Mouse (Mus musculus): ENCODE measurements around the gene Klhl25.

Klhl25 gene

DNA sequence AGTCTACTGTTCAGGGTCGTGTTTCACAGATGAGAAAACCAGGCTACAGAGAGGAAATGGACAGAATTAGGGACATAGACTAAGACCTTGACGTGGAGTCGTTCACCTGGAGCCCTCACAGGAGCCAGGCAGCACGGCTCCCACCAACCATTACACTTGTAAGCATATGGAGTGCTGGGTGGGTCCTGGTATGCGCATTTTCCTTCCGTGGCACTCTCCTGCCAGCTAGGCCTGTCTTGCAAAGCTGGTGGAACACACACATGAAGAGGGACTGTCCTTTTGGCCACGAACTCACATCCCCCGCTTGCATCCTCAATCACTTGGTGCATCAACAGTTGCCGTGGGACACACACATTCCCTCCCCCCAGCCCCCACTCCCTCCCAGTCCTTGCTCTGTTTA is 22.4 kb downstream of the Klhl25 start:
- in situ Hi-C loops (cut with MboI; ENCODE audit: low sequenced_read_pairs) = loop anchor here (25.0 kb wide), 1 partner anchor 733 kb away; no protein-coding TSS in a partner anchor

DNA sequence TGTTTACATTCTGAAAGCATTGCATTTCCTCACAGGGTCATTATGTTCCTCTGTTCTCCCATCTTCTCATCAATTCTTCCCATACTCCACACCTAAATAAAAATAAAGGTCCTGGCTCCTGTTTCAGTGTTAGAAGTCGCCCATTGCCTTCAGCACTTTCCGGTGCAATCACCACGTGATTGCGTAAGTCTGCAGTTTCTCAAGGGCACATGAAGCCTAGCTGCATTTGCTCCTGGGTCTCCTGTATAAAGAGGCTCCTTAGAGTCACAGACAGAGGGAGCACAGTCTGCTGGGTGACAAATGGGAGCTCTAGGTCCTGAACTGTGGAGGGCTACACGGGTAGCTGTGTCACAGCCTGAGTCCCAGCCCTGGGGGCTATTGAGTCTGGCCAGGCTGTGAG is 24.1 kb downstream of the Klhl25 start:
- in situ Hi-C loops (cut with MboI; ENCODE audit: low sequenced_read_pairs) = loop anchor here (25.0 kb wide), 1 partner anchor 735 kb away; no protein-coding TSS in a partner anchor

DNA sequence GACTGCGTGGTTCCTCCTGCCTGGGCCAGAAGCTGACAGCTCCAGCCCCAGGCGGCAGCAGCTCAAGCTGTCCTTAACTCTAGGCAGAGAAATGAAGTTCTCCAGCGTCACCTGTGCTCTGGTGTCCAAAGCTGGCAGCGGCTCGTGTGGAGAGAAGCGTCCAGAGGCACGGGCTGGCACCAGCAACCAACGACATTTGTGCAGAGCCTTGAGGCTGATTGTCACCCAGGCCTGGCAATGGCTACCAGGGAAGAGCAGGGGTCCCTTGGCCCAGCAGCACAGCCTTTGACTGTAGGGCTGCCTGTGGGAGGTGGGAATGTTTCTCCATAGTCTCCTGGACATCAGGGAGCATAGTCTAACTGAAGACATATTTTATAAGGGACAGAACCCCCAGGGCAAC is 24.6 kb downstream of the Klhl25 start:
- in situ Hi-C loops (cut with MboI; ENCODE audit: low sequenced_read_pairs) = loop anchor here (25.0 kb wide), 1 partner anchor 735 kb away; no protein-coding TSS in a partner anchor

DNA sequence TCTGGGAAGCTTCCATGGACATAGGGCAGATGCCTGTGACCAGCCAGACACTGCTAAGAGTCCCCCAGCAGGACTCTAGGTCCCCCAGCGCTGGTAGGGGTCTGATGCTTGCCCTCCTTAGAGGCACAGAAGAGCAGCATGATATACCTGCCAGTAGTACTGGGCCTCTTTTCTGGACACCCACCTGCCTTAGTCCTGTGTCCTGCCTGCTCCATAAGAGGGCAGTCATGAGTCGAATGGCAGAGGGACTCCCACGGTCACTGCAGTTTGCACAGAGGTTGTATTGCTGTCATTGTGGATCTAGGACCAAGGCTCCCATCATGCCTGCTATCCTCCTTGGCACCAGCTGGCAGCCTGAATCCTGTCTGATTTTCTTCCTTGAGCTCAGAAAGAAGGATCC is 25.1 kb downstream of the Klhl25 start:
- in situ Hi-C loops (cut with MboI; ENCODE audit: low sequenced_read_pairs) = loop anchor here (25.0 kb wide), 1 partner anchor 736 kb away; no protein-coding TSS in a partner anchor

DNA sequence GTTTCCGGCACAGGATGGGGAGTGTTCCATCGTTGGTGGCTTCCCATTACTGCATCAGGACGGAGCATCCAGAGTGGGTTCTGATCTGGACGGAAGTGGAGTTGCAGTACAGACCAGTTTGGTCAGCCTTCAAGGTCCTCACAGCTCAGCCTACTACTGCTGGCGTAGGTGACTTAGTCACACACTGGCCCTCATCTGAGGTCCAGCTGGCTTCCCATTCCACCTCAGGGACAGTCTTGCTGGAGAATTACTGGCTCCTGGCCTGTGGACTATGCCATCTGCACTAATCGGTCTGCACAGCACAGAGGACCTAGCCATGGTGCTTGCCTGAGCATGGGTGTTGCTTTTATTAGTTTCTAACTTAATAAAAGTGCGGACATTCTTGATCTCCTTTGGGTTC is 25.6 kb downstream of the Klhl25 start:
- in situ Hi-C loops (cut with MboI; ENCODE audit: low sequenced_read_pairs) = loop anchor here (25.0 kb wide), 1 partner anchor 736 kb away; no protein-coding TSS in a partner anchor

DNA sequence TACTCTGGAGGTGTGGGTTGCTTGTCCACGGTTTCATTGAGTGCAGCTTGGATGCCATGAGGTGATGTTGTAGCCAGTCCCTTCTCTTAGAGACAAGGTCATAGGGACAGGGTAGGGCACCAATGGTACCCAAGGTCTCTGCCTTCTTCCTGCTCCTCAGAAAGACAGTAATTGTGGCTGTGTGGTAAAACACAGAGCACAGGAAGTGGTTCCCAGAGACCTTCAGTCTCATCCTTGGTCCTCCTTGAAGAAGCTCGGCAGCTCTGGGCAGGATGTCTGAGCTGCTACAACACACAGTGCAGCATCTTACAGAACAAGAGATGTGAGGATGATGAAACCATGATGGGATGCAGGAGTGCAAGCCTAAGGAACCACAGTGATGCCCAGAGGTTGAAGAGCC is 31.3 kb downstream of the Klhl25 start:
- in situ Hi-C loops (cut with MboI; ENCODE audit: low sequenced_read_pairs) = loop anchor here (5.0 kb wide), 1 partner anchor 137 kb away; no protein-coding TSS in a partner anchor

DNA sequence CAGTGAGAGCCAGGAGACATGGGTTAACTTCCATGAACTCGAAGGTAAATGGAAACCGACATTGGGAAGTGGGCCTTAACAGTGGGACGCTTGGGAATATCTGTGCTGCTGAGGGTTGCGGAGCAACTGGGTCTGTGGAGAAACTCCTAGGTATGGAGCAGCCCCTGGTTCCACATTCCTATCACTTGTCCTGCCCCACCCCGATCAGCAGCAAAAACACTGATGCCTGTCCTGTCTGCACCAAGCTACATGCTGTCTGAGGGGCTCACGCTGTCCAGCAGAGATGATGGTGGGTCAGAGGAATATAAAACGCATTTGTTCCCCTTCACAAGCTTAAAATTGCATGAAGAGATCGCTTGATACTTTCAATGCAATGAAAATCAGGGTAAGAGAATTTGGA is 32.1 kb downstream of the Klhl25 start:
- in situ Hi-C loops (cut with MboI; ENCODE audit: low sequenced_read_pairs) = no loop called here

DNA sequence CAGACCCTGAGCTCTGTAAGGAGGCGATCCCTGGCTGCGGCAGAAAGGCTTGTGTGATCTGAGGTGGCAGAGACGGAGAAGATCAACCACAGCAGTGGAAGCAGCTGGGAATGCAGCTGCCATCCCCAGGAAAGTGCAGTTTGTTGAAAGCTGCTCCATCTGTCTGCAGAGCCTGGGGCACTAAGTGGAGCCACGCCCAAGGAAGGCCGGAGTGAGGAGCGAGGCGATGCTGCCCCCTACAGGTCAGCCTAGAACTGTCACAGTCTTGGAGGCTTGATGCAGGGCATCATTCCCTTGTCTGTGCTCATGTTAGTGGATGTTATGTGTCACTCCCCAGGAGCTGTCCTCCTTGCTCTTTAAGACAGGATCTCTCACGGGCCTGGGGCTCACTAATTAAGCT is 32.5 kb downstream of the Klhl25 start:
- in situ Hi-C loops (cut with MboI; ENCODE audit: low sequenced_read_pairs) = no loop called here

DNA sequence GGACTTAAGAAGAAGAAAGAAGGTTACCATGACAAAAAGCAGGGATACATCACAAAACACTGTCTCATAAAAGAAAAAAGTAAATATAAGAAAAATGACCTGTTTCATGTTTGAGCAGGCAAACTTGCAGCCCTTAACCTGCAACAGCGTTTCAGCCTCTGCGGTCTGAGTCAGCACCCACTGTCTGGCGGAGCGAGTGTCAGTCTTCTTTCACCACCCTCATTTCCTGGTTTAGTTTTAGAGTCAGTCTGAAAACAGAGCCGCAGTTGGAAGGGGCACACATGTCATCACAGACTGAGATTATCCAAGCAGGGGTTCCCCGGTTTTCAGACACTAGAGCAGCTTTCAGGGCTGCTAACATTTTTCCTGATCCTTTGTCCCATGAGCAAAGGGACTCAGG is 33.3 kb downstream of the Klhl25 start:
- in situ Hi-C loops (cut with MboI; ENCODE audit: low sequenced_read_pairs) = no loop called here

DNA sequence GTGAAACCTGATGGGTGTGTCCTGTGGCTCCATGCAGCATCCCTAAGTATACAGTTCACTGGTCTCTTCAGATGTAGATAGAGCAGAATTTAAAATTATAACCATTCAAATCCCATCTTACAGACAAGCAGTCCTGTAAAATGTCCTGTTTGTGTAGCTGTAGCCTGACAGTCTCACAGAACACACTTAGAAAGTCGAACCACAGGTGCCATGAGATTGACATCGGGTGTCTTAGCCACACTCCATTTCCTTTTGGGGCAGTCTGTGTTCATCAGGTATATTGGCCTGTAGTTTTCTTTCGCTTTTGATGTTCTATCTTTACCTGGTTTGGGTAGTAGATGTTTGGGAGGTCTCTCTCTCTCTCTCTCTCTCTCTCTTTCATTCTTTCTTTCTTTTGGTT is 33.7 kb downstream of the Klhl25 start:
- in situ Hi-C loops (cut with MboI; ENCODE audit: low sequenced_read_pairs) = no loop called here

DNA sequence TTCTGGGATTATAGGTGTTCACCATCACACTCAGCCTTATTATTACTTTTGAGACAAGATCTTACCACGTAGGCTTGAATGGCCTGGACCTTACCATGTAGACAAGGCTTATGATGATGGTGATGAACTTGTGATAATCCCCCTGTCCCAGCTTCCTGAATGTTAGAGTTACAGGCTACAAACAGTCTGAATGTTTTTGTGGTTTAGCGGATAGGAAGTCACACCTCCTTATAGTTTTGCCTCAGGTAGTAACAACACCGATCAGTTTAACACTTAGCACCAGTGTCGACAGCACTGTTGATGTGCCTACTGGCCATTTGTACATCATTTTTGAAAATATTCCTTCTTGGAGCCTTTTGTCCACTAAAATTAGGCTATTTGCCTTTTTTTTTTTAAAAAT is 43.4 kb downstream of the Klhl25 start:
- in situ Hi-C loops (cut with MboI; ENCODE audit: low sequenced_read_pairs) = no loop called here

DNA sequence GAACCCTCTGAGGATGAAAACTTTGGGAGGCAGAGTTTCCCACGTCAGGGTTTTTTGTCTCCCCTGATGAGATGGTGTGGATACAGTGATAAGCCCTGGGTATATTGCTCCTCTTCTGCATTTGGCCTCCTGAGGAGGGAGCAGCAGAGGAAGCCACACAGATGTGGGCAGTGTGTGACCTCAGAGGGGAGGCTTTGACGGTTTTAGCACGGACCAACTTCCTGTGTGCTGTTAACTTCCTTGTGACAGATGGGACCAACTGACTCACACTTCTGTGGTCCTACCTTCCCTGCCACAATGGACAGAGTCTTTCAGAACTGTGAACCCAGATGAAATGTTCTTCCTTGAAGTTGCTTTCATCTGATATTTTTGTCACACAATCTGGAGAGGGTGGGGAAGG is 44.6 kb downstream of the Klhl25 start:
- in situ Hi-C loops (cut with MboI; ENCODE audit: low sequenced_read_pairs) = no loop called here

DNA sequence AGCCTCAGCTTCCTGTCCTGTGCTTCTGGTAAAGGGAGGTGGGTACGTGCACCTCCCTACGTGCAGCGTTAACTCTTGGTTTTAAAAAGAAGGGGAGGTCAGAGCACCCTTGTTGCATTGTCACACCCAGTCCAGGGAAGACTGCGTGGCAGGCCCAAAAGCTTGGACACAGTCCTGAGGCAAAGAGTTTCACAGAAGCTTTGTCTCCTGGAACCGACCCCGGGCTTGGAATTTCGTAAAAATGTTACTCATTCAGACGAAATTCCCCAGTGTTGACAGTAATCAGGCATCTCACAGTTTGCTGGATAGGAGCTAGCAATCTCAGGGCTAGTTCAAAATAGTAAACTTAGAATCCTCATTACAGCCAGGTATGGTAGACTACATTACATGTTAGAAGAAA is 45.6 kb downstream of the Klhl25 start:
- in situ Hi-C loops (cut with MboI; ENCODE audit: low sequenced_read_pairs) = no loop called here

DNA sequence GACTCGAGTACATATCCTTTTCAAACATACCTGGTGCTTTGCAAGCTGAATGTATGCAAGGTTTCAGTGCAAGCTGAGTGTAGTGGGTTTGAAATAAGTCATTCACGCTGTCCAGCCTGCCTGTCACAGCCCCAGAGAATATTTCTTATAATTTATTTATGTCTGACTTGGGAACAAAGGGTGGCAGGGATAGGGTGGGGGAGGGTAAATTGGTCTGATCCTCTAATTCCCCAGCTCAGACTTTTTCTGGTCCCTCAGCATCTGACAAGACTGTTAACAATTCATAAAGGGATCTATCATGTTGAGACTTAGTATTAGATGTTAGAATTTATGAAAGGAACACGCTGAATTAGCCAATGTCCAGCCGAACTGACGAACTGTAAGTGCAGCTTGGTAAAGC is 48.9 kb downstream of the Klhl25 start:
- in situ Hi-C loops (cut with MboI; ENCODE audit: low sequenced_read_pairs) = no loop called here

DNA sequence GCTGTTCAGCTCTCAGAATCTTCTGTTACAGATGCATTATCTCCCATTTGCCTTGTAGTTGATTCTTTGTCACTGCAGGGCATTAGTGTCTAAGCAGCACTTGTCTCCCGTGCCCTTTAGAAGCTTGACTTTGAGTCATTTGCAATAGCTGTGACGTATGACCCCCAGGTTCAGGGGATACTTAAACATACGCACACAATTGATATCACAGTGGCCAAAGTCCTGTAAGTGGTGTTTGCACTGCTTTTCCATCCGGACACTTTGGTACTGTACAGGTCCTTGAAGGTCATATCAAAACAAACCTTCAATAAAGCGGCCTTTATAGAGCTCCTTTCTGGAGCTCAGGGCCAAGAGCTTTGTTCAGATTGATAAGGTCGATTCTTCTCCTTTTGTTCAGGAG is 51.0 kb downstream of the Klhl25 start:
- in situ Hi-C loops (cut with MboI; ENCODE audit: low sequenced_read_pairs) = no loop called here

DNA sequence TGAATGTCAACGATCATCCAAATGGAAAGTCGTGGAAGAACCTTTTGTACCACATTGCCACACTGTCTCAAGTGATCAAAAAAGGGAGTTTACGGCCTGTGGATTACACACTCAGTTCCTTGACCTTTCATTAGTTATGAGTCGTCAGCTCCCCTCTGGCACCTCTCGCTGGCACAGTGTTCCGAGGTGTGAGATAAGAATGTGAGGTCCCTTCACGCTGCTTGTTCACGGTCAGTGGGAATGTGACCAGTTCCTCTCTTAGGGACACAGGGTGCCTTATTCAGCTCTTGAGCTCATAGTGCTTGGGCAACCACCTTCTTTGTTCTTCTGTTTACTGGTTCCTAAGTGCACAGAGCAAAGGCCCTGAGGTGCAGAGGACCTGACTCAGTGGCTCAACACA is 51.4 kb downstream of the Klhl25 start:
- in situ Hi-C loops (cut with MboI; ENCODE audit: low sequenced_read_pairs) = no loop called here

DNA sequence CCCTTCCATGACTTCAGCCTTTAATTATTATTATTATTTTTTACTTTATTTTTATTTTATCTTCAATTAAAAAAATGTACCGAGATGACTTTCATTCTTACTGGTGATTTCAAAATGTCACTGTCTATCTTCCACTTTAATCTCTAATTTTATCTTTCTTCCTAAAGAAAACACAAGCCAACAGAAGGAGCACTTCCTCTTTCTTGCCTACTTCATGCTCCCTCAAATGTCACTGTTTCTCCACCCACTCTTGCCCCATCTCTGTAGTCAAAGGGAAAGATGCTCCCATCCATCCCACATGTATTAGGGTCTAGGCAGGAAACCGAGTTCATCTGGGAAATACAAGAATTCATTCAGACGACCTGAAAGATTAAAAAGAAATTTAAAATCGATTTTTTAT is 51.8 kb downstream of the Klhl25 start:
- in situ Hi-C loops (cut with MboI; ENCODE audit: low sequenced_read_pairs) = loop anchor here (25.0 kb wide), 1 partner anchor 462 kb away; no protein-coding TSS in a partner anchor

DNA sequence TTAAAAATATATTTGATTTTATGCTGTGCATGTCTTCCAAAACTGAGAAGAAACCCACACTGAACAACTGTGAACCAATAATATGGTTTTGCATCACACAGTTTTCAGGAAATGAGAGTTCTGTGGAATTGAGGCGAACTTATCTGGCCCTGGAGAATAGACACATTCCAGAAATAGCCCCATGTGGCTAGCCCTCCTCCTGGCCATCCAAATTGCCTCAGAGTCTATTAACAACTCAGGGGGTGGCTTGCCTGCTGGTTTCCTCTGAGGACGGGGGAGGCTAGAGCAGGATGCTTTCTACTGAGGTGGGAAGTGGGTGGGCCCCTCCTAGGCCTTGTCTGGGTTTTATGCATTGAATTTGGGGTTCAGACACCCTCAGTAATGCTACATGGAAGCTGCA is 57.0 kb downstream of the Klhl25 start:
- in situ Hi-C loops (cut with MboI; ENCODE audit: low sequenced_read_pairs) = loop anchor here (25.0 kb wide), 1 partner anchor 457 kb away; no protein-coding TSS in a partner anchor

DNA sequence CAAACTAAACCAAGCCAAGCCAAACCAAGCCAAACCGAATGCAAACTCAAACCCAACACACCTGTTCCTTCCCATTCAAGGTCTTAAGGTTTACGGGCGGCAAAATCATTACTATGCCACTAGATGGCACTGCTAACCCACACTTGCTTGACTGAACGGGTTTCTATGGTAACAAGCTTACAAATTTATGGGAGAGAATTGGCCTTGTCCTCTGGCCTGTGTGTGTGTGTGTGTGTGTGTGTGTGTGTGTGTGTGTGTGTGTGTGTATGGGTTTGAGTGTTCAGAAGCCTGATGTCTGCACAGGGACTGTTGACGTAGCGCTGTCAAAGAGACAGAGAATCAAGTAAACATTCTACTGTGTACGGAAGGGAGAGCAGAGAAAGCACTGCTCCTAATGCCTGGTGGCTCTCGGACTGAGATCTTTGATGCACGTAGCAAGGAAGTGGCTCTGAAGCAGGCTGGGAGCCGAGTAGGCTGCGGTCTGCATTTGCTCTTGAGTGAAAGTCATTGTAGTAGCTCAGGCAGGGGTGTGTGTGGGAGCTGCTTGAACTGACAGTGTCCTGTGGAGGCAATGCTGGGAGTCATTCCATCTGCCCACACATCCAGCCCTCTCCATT is 62.0 kb downstream of the Klhl25 start:
- in situ Hi-C loops (cut with MboI; ENCODE audit: low sequenced_read_pairs) = loop anchor here (25.0 kb wide), 1 partner anchor 452 kb away; no protein-coding TSS in a partner anchor

DNA sequence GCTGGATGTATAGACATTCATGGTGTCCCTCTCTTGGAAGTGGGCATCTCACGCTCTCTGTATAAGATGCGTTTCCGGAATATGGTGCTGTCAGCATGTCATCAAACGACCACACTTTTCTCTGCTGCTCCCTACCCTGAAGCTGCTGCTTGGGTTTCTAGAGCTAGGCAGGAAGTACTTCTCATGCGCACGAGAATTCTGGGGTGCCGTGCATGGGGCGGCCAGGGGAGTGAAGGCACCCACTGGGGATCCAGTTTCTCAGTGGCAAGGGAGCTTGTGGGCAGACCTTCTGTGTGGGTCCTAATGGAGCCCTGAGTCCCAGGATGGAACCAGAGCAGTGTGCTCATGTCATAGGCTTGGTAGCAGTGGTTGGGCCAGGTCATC is 62.5 kb downstream of the Klhl25 start:
- in situ Hi-C loops (cut with MboI; ENCODE audit: low sequenced_read_pairs) = loop anchor here (25.0 kb wide), 1 partner anchor 452 kb away; no protein-coding TSS in a partner anchor

DNA sequence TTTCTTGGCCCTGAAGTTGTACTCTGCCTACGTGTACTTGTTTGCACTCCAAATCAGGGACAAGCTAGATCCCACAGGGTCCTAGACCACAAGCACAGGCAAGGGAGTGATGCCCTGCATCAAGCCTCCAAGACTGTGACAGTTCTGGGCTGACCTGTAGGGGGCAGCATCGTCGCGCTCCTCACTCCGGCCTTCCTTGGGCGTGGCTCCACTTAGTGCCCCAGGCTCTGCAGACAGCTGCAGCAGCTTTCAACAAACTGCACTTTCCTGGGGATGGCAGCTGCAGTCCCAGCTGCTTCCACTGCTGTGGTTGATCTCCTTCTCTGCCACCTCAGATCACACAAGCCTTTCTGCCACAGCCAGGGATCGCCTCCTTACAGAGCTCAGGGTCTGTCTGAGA is 65.8 kb downstream of the Klhl25 start:
- in situ Hi-C loops (cut with MboI; ENCODE audit: low sequenced_read_pairs) = loop anchor here (25.0 kb wide), 1 partner anchor 448 kb away; no protein-coding TSS in a partner anchor

DNA sequence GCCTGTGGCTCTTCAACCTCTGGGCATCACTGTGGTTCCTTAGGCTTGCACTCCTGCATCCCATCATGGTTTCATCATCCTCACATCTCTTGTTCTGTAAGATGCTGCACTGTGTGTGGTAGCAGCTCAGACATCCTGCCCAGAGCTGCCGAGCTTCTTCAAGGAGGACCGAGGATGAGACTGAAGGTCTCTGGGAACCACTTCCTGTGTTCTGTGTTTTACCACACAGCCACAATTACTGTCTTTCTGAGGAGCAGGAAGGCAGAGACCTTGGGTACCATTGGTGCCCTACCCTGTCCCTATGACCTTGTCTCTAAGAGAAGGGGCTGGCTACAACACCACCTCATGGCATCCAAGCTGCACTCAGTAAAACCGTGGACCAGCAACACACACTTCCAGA is 67.4 kb downstream of the Klhl25 start:
- in situ Hi-C loops (cut with MboI; ENCODE audit: low sequenced_read_pairs) = loop anchor here (25.0 kb wide), 1 partner anchor 447 kb away; no protein-coding TSS in a partner anchor

DNA sequence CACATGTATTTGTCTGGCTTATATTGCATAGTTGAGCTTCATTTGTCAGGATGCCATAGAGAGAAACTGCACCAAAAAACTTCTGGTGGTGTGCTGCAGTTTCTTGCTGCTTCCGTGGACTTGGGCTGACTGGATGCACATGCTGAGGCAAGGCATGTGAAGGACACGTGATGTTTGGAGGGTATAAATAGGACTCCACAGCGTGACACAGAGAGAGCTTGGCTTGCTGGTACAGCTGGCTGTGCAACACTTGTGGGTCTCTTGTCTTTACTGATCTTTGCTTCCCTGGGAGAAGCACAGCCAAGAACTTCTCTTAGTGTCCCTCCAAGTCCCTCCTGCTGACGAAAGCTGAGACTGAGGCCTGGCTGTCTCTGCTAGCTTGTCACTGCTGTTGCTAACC is 69.6 kb downstream of the Klhl25 start:
- in situ Hi-C loops (cut with MboI; ENCODE audit: low sequenced_read_pairs) = loop anchor here (25.0 kb wide), 1 partner anchor 445 kb away; no protein-coding TSS in a partner anchor

Data from CH12F3 (cell line).